Mouse (Mus musculus): ENCODE measurements at regions not wholly inside any gene's neighbourhood (a gene's known extent, or its start where the extent isn't known, plus 50 kb on each side); places are given as distances from the start of the nearest gene placed in this dataset.

GRCm38 (mm10) chr15:36427334-36427733 lies 580.2 kb downstream of the Zfp706 start:
- in situ Hi-C loops (cut with MboI, MseI), result no loop called here

- in situ Hi-C loops (cut with MboI, MseI), result no loop called here
These were observed 581.7 kb downstream of the Zfp706 start for GRCm38 (mm10) chr15:36425902-36426301.

- in situ Hi-C loops (cut with MboI, MseI), result no loop called here
These were observed 583.5 kb downstream of the Zfp706 start for GRCm38 (mm10) chr15:36424047-36424446.

- in situ Hi-C loops (cut with MboI, MseI), result no loop called here
These were observed 584.8 kb downstream of the Zfp706 start for GRCm38 (mm10) chr15:36422781-36423180.

GRCm38 (mm10) chr15:36419943-36420480 lies 587.6 kb downstream of the Zfp706 start:
- in situ Hi-C loops (cut with MboI, MseI), result no loop called here

- in situ Hi-C loops (cut with MboI, MseI), result no loop called here
These were observed 590.1 kb downstream of the Zfp706 start for GRCm38 (mm10) chr15:36417426-36417825.

- in situ Hi-C loops (cut with MboI, MseI), result no loop called here
These were observed 591.9 kb downstream of the Zfp706 start for GRCm38 (mm10) chr15:36415552-36416249.

- in situ Hi-C loops (cut with MboI, MseI), result no loop called here
These were observed 595.6 kb downstream of the Zfp706 start for GRCm38 (mm10) chr15:36412016-36412415.

GRCm38 (mm10) chr15:36405446-36405845 lies 602.1 kb downstream of the Zfp706 start:
- in situ Hi-C loops (cut with MboI, MseI), result no loop called here

GRCm38 (mm10) chr15:36403336-36404119 lies 604.0 kb downstream of the Zfp706 start:
- in situ Hi-C loops (cut with MboI, MseI), result no loop called here

- in situ Hi-C loops (cut with MboI, MseI), result no loop called here
These were observed 605.5 kb downstream of the Zfp706 start for GRCm38 (mm10) chr15:36402051-36402450.

- in situ Hi-C loops (cut with MboI, MseI), result no loop called here
These were observed 607.2 kb downstream of the Zfp706 start for GRCm38 (mm10) chr15:36400311-36400840.

- in situ Hi-C loops (cut with MboI, MseI), result no loop called here
These were observed 608.1 kb downstream of the Zfp706 start for GRCm38 (mm10) chr15:36399355-36400012.

- in situ Hi-C loops (cut with MboI, MseI), result no loop called here
These were observed 609.2 kb downstream of the Zfp706 start for GRCm38 (mm10) chr15:36398099-36398982.

GRCm38 (mm10) chr15:36396791-36397190 lies 610.8 kb downstream of the Zfp706 start:
- in situ Hi-C loops (cut with MboI, MseI), result no loop called here

- in situ Hi-C loops (cut with MboI, MseI), result no loop called here
These were observed 611.3 kb downstream of the Zfp706 start for GRCm38 (mm10) chr15:36396245-36396644.

- in situ Hi-C loops (cut with MboI, MseI), result no loop called here
These were observed 611.9 kb downstream of the Zfp706 start for GRCm38 (mm10) chr15:36395672-36396050.

GRCm38 (mm10) chr15:36394914-36395671 lies 612.5 kb downstream of the Zfp706 start:
- in situ Hi-C loops (cut with MboI, MseI), result no loop called here

GRCm38 (mm10) chr15:36389775-36390174 lies 617.8 kb downstream of the Zfp706 start:
- in situ Hi-C loops (cut with MboI, MseI), result no loop called here

- in situ Hi-C loops (cut with MboI, MseI), result no loop called here
These were observed 626.3 kb downstream of the Zfp706 start for GRCm38 (mm10) chr15:36381228-36381671.

Measured in T-helper 1 cell (primary cell).